Mouse (Mus musculus) erythroblast, embryonic 14.5 days (primary cell): ENCODE measurements around the gene Yy1. TPM values are rescaled to one million over a fixed set of nuclear protein-coding genes. Genes with fewer than 3 reads are reported as not detected.
A peak's percentile ranks its signal among the peaks of the same experiment; 100 is the strongest.

Experiments
- H3K27me3 ChIP-seq: 2 replicates; pipeline ENCODE4 v1.6.1; 2012; ENCODE audit warnings: inconsistent platforms; ENCODE audit not compliant: control insufficient read depth
- H3K36me3 ChIP-seq: 2 replicates; pipeline ENCODE4 v1.6.1; 2012; ENCODE audit warnings: mild to moderate bottlenecking, inconsistent platforms; ENCODE audit not compliant: control insufficient read depth
- H3K4me1 ChIP-seq: 2 replicates; pipeline ENCODE4 v1.6.1; 2012; ENCODE audit warnings: inconsistent platforms; ENCODE audit not compliant: control insufficient read depth
- H3K4me3 ChIP-seq: replicated peaks from 2 replicates; pipeline ENCODE3; 2012; ENCODE audit warnings: moderate library complexity, mild to moderate bottlenecking, inconsistent platforms
- H3K9me3 ChIP-seq: 2 replicates; pipeline ENCODE4 v1.6.1; 2012; ENCODE audit warnings: low read length, inconsistent platforms, mixed read lengths; ENCODE audit not compliant: control insufficient read depth
- GATA1 ChIP-seq: IDR thresholded peaks from 2 replicates; pipeline ENCODE4 v1.6.1; 2012; ENCODE audit warnings: low read length, inconsistent platforms, mixed read lengths
- TAL1 ChIP-seq: IDR thresholded peaks from 3 replicates; pipeline ENCODE4 v1.6.1; 2012; ENCODE audit warnings: low read length, inconsistent platforms, mixed read lengths
- polyA plus RNA-seq: library from polyadenylated mRNA; stranded (reverse); fragments of >175 nt; gene quantifications from 2 replicates; pipeline ENCODE4 v1.2.3, GENCODE M21; 2012

Yy1 gene
- polyA plus RNA-seq, result 3.0 and 3.3 TPM in 2 replicates

DNA sequence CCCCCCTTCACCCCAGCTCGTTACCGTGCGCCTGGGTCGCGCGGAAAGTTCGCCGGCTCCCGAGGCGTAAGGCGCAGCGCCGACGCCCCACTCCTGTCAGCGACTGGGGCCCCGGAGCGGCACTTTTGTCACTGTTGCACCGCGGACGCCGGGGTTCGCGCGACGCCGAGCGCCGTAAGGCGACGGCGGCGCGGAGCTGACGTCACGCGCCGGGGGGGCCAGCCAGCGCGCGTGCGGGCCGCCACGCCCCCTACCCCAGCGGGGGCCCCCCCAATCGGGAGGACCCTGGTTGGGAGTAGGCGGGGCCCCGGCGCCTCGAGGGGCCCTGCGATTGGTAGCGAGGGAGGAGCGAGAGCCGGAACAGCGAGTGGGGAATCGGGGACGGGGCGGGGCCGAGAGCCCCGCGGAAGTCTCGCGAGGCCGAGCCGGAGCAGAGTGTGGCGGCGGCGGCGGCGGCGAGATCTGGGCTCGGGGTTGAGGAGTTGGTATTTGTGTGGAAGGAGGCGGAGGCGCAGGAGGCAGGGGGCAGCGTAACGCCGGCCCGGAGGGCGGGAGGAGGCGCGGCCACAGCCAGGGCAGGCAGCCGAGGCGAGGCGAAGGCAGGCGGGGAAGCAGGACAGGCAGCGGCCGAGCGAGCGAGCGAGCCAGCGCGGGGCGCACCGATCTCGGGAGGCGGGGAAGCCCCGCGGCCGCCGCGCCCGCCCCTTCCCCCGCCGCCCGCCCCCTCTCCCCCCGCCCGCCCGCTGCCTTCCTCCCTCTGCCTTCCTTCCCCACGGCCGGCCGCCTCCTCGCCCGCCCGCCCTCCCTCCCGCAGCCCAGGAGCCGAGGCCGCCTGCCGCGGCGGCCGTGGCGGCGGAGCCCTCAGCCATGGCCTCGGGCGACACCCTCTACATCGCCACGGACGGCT is at the start of gene Yy1:
TSS of gene Yy1 (plus strand) at position 428 of the 907 bp plus-strand sequence.
- Histone ChIP-seq H3K27me3 (no peaks in the 10 kb centered on the region), H3K4me3 (peak within 1 kb of the TSS; percentile 99), H3K36me3 (peaks cover 34% of the 10 kb centered on the region), H3K9me3 (no peaks in the 10 kb centered on the region), H3K4me1 (peaks cover 65% of the 10 kb centered on the region)
- no peak for TF ChIP-seq GATA1
- no peak for TF ChIP-seq TAL1

DNA sequence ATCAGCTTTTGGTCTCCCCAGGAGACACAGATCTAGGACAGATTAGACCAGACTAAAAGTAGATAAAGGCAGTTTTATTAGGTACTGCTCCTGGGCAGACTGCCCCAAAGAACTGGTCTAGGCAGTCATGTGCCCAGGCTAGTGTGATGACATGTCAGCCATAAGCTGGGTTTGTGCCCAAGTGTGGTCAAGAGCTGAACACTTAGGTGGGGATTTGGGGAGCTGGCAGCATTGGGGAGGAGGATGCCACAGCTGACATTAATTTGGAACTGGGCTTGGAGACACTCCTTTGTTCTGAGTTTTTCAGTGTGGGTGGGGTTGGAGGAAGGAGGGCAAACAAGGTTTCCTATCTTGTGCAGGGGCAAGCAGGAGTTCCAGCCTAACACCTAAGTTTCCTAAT is 46.8 kb upstream of the Yy1 start:
- TF ChIP-seq TAL1 (no peak), GATA1 (no peak)
- no peaks in the 10 kb centered on the region for H3K4me1 ChIP-seq
- no peaks in the 10 kb centered on the region for H3K36me3 ChIP-seq
- H3K27me3 ChIP-seq, result no peaks in the 10 kb centered on the region
- no peak overlapping the region for H3K4me3 ChIP-seq
- no peaks in the 10 kb centered on the region for H3K9me3 ChIP-seq

DNA sequence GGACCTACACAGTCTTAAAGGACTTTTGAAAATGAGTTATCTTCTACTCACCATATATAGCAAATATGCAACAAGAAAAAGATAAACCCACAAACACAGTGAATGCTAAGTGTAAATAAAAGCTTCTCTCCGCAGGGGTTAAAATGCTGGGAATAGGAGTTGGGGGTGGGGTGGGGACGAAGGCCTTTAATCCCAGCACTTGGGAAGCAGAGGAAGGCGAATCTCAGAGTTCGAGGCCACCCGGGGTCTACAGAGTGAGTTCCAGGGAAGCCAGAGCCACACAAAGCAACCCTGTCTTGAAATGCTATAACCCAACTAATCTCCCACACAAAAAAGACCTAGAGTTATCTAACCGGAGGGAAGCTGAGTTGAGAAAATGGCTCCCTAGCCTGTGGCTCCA is 43.8 kb upstream of the Yy1 start:
- H3K4me1 ChIP-seq, result no peaks in the 10 kb centered on the region
- TF ChIP-seq GATA1 (no peak), TAL1 (no peak)
- H3K27me3 ChIP-seq, result no peaks in the 10 kb centered on the region

DNA sequence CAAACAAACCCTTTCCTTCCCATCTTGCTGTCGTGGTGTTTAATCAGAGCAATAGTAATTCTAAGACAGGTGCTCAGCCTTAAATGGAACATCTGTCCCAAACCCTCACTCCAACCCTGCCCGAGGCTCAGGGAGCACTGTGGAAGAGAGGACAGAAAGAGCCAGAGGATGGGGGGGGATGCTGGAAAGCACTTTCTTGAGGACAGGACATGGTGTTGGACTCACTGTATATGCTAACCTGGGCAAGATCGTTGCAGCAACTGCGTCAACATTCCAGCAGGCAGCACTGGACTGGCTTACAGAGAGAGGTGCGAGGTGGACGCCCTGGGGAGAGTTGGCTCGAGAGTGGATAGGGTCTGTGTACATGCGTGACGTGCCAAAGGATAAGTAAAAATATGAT is 43.3 kb upstream of the Yy1 start:
- Histone ChIP-seq H3K36me3 (no peaks in the 10 kb centered on the region), H3K27me3 (no peaks in the 10 kb centered on the region), H3K4me1 (no peaks in the 10 kb centered on the region), H3K9me3 (no peaks in the 10 kb centered on the region), H3K4me3 (no peak overlapping the region)
- no peak for TF ChIP-seq TAL1
- no peak for TF ChIP-seq GATA1

More for the DNA sequence above, 43.8 kb upstream of the Yy1 start:
- Histone ChIP-seq H3K9me3 (no peaks in the 10 kb centered on the region), H3K4me3 (no peak overlapping the region), H3K36me3 (no peaks in the 10 kb centered on the region)

DNA sequence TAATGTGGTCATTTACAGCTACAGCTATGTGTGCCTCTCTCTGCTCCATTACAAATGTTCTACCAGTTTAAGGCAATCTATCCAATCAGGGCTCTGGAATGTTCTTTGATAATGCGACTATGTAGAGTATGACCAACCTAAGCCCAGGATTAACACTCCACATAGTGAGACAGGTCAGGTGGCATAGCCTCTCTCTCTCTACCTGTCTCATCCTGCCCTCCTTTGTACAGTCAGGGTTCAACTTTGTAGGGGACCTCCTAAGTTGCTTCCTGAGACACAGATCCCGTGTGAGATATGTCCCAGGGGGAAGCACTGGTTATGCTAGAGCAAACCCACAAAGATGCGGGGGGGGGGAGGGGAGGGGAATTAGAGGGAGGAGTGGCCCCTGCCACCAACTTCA is 42.5 kb upstream of the Yy1 start:
- no peaks in the 10 kb centered on the region for H3K27me3 ChIP-seq
- H3K4me1 ChIP-seq, result no peaks in the 10 kb centered on the region
- H3K4me3 ChIP-seq, result no peak overlapping the region
- TF ChIP-seq GATA1 (no peak), TAL1 (no peak)
- no peaks in the 10 kb centered on the region for H3K36me3 ChIP-seq
- H3K9me3 ChIP-seq, result no peaks in the 10 kb centered on the region

DNA sequence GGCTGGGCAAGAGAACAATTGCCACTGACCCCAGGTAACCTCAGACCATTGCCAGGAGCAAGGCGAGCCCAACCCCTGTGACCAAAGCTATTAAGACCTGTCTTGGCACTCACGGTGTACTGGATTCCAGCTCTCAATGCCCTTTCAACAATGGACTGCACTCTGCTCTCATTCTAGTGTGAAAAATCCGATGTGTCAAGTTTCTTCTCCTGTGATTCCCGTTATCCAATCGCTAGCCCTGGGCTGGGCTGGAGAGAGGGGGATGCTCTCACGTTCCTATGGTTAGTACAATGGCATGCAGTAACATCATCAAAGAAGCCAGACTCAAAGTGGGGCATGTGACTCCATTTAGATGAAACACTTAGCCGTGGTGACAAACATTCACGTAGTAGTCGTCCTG is 41.0 kb upstream of the Yy1 start:
- no peaks in the 10 kb centered on the region for H3K27me3 ChIP-seq
- TF ChIP-seq GATA1 (no peak), TAL1 (no peak)
- H3K36me3 ChIP-seq, result no peaks in the 10 kb centered on the region
- H3K4me1 ChIP-seq, result peaks cover 3% of the 10 kb centered on the region
- no peaks in the 10 kb centered on the region for H3K9me3 ChIP-seq
- no peak overlapping the region for H3K4me3 ChIP-seq

DNA sequence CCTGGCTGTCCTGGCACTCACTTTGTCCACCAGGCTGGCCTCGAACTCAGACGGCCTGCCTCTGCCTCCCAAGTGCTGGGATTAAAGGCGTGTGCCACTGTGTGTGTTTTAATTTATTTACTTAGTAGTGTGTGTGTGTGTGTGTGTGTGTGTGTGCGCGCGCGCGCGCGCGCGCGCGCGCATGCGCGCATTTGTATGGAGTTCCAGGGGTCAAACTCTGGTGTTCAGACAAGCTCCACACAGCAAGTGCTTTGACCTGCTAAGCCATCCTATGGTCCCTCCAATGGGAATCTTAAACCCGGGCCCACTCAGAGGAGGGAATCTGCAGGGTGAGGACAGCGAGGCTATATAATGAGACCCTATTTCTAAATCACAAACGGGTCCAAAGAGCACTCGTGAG is 37.6 kb upstream of the Yy1 start:
- Histone ChIP-seq H3K9me3 (no peaks in the 10 kb centered on the region), H3K4me1 (peaks cover 22% of the 10 kb centered on the region), H3K36me3 (no peaks in the 10 kb centered on the region), H3K4me3 (no peak overlapping the region), H3K27me3 (no peaks in the 10 kb centered on the region)
- no peak for TF ChIP-seq TAL1
- no peak for TF ChIP-seq GATA1

DNA sequence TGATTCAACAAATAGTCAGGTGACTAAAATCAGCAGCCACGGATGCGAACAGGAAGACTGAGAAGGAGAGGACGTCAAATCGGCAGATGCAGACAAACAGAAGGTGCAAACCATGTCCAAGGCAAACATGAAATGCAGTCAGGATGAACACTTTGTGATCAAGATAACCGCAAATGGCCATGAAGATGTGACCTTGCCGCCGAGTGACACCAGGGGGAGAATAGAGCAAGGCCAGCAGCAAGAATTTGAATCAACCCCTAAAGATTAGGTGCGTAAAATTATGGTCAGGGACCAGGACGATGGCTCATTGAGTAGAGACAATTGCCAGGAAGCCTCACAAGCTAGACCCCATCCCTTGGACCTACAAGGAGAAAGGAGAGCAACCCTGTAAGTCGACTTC is 36.2 kb upstream of the Yy1 start:
- no peaks in the 10 kb centered on the region for H3K36me3 ChIP-seq
- peaks cover 36% of the 10 kb centered on the region for H3K4me1 ChIP-seq
- no peak for TF ChIP-seq TAL1
- TF ChIP-seq GATA1, result no peak
- no peaks in the 10 kb centered on the region for H3K27me3 ChIP-seq
- no peak overlapping the region for H3K4me3 ChIP-seq
- H3K9me3 ChIP-seq, result no peaks in the 10 kb centered on the region

DNA sequence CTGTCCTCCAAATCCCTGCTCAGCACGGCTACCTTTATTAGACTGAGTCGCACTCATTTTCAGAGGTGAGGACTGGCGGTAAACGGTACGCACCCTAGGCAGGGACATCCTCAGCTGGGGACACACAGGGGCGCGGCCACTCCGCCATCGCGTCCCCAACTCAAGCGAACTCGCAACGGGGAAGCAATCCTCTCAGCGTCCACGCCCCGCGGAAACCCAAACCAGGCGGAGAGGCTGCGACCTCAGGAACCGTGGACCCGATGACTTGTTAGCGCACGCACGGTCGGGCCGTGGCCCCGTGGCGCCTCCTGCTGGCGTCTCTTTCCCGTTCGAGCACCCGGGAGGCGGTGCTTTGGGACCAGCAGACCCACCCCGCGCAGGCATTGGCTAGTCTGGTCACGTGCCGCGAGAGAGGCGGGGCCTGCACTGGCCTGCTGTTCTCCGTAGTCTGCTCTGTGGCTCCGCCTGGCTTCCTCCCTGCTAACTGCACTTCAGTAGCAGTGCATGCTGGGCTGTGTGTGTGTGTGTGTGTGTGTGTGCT is 35.0 kb upstream of the Yy1 start:
- TF ChIP-seq GATA1, result no peak
- TF ChIP-seq TAL1, result no peak
- peaks cover 42% of the 10 kb centered on the region for H3K4me1 ChIP-seq

DNA sequence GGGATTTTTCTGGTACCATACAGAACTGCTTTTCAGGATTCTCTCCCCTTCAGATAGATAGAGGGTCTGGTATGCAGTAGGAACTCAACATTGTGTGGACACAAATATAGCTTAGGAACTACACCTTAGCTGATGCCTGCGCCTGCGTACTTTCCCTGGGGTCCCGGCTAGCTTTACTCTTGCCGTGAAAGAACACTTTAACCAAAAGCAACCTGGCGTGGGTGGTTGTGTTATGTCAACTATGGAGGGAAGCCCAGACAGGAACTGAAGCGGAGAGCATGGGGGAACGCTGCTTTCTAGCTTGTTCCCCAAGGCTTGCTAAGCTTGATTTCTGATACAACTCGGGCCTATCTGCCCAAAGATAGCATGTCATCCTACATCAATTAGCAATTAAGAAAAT is 34.5 kb upstream of the Yy1 start:
- Histone ChIP-seq H3K4me1 (peaks cover 47% of the 10 kb centered on the region), H3K27me3 (no peaks in the 10 kb centered on the region), H3K9me3 (no peaks in the 10 kb centered on the region), H3K36me3 (no peaks in the 10 kb centered on the region), H3K4me3 (peak overlapping the region; percentile 83)
- TF ChIP-seq TAL1 (no peak), GATA1 (no peak)

More for the DNA sequence above, 35.0 kb upstream of the Yy1 start:
- Histone ChIP-seq H3K4me3 (peak overlapping the region; percentile 83), H3K36me3 (no peaks in the 10 kb centered on the region), H3K9me3 (no peaks in the 10 kb centered on the region), H3K27me3 (no peaks in the 10 kb centered on the region)
